Mouse (Mus musculus): ENCODE measurements around the gene Trpm3. TPM values are rescaled to one million over a fixed set of nuclear protein-coding genes. Genes with fewer than 3 reads are reported as not detected.
A peak's percentile ranks its signal among the peaks of the same experiment; 100 is the strongest.

Trpm3 gene
- polyA plus RNA-seq, 1 experiment from 2014 or later = 4.9 TPM

- DNase-seq (ENCODE audit: low spot score) (peak; percentile 36), ATAC-seq (replicated peaks; ENCODE audit: insufficient number of reproducible peaks, low FRiP score, low TSS enrichment, low read depth) (no peak)
- no peak overlapping the region for H3K4me2 ChIP-seq (ENCODE audit: low read depth, low read length)
- 15% methylated on average over 10 of the region's 10 CpGs for WGBS
- H3K9ac ChIP-seq (replicated peaks; ENCODE audit: low read length) = no peak overlapping the region
- H3K36me3 ChIP-seq (replicated peaks; ENCODE audit: control insufficient read depth, insufficient read depth, low read depth, low read length) = no peaks in the 10 kb centered on the region
- H3K4me3 ChIP-seq (ENCODE audit: low read depth, low read length) = no peak overlapping the region
- no peaks in the 10 kb centered on the region for H3K9me3 ChIP-seq (replicated peaks; ENCODE audit: control insufficient read depth, low read length)
- no peaks in the 10 kb centered on the region for H3K4me1 ChIP-seq (ENCODE audit: control insufficient read depth, insufficient read depth, low read length)
- H3K27me3 ChIP-seq (ENCODE audit: control insufficient read depth, insufficient read depth, low read length) = no peaks in the 10 kb centered on the region
- no peak overlapping the region for H3K27ac ChIP-seq (replicated peaks; ENCODE audit: low read depth, low read length)
Measured at GRCm38 (mm10) chr19:22635635-22636034, 496.8 kb downstream of the Trpm3 start.

- Histone ChIP-seq H3K27ac (replicated peaks; ENCODE audit: low read depth, low read length) (no peak overlapping the region), H3K4me2 (ENCODE audit: low read depth, low read length) (no peak overlapping the region), H3K4me1 (ENCODE audit: control insufficient read depth, insufficient read depth, low read length) (no peaks in the 10 kb centered on the region), H3K4me3 (ENCODE audit: low read depth, low read length) (no peak overlapping the region), H3K9ac (replicated peaks; ENCODE audit: low read length) (no peak overlapping the region), H3K27me3 (ENCODE audit: control insufficient read depth, insufficient read depth, low read length) (no peaks in the 10 kb centered on the region), H3K9me3 (replicated peaks; ENCODE audit: control insufficient read depth, low read length) (no peaks in the 10 kb centered on the region), H3K36me3 (replicated peaks; ENCODE audit: control insufficient read depth, insufficient read depth, low read depth, low read length) (no peaks in the 10 kb centered on the region)
- 88% methylated on average over 2 of the region's 2 CpGs for WGBS
- no peak for DNase-seq (ENCODE audit: low spot score)
- ATAC-seq (replicated peaks; ENCODE audit: insufficient number of reproducible peaks, low FRiP score, low TSS enrichment, low read depth) = no peak
Measured at GRCm38 (mm10) chr19:22637786-22638185, 498.9 kb downstream of the Trpm3 start.

- Histone ChIP-seq H3K9me3 (replicated peaks; ENCODE audit: control insufficient read depth, low read length) (no peaks in the 10 kb centered on the region), H3K36me3 (replicated peaks; ENCODE audit: control insufficient read depth, insufficient read depth, low read depth, low read length) (no peaks in the 10 kb centered on the region), H3K9ac (replicated peaks; ENCODE audit: low read length) (no peak overlapping the region), H3K4me3 (ENCODE audit: low read depth, low read length) (no peak overlapping the region), H3K27ac (replicated peaks; ENCODE audit: low read depth, low read length) (no peak overlapping the region), H3K27me3 (ENCODE audit: control insufficient read depth, insufficient read depth, low read length) (no peaks in the 10 kb centered on the region), H3K4me1 (ENCODE audit: control insufficient read depth, insufficient read depth, low read length) (no peaks in the 10 kb centered on the region), H3K4me2 (ENCODE audit: low read depth, low read length) (no peak overlapping the region)
- 85% methylated on average over 3 of the region's 3 CpGs for WGBS
- ATAC-seq (replicated peaks; ENCODE audit: insufficient number of reproducible peaks, low FRiP score, low TSS enrichment, low read depth) = no peak
- no peak for DNase-seq (ENCODE audit: low spot score)
Measured at GRCm38 (mm10) chr19:22638394-22638954, 499.6 kb downstream of the Trpm3 start.

GRCm38 (mm10) chr19:22642124-22642523 lies 503.3 kb downstream of the Trpm3 start:
- H3K27ac ChIP-seq (replicated peaks; ENCODE audit: low read depth, low read length) = no peak overlapping the region
- no peaks in the 10 kb centered on the region for H3K27me3 ChIP-seq (ENCODE audit: control insufficient read depth, insufficient read depth, low read length)
- DNase-seq (ENCODE audit: low spot score) (no peak), ATAC-seq (replicated peaks; ENCODE audit: insufficient number of reproducible peaks, low FRiP score, low TSS enrichment, low read depth) (no peak)
- no peak overlapping the region for H3K4me3 ChIP-seq (ENCODE audit: low read depth, low read length)
- no peaks in the 10 kb centered on the region for H3K36me3 ChIP-seq (replicated peaks; ENCODE audit: control insufficient read depth, insufficient read depth, low read depth, low read length)
- no peak overlapping the region for H3K9ac ChIP-seq (replicated peaks; ENCODE audit: low read length)
- no peaks in the 10 kb centered on the region for H3K9me3 ChIP-seq (replicated peaks; ENCODE audit: control insufficient read depth, low read length)
- WGBS = 35% methylated on average over 2 of the region's 2 CpGs
- no peaks in the 10 kb centered on the region for H3K4me1 ChIP-seq (ENCODE audit: control insufficient read depth, insufficient read depth, low read length)
- H3K4me2 ChIP-seq (ENCODE audit: low read depth, low read length) = no peak overlapping the region

GRCm38 (mm10) chr19:22656466-22657215 lies 517.8 kb downstream of the Trpm3 start:
- Histone ChIP-seq H3K27me3 (ENCODE audit: control insufficient read depth, insufficient read depth, low read length) (no peaks in the 10 kb centered on the region), H3K4me3 (ENCODE audit: low read depth, low read length) (no peak overlapping the region), H3K27ac (replicated peaks; ENCODE audit: low read depth, low read length) (no peak overlapping the region), H3K9me3 (replicated peaks; ENCODE audit: control insufficient read depth, low read length) (no peaks in the 10 kb centered on the region), H3K9ac (replicated peaks; ENCODE audit: low read length) (no peak overlapping the region), H3K36me3 (replicated peaks; ENCODE audit: control insufficient read depth, insufficient read depth, low read depth, low read length) (no peaks in the 10 kb centered on the region), H3K4me2 (ENCODE audit: low read depth, low read length) (no peak overlapping the region; the same call in 1 of the 2 replicates), H3K4me1 (ENCODE audit: control insufficient read depth, insufficient read depth, low read length) (no peaks in the 10 kb centered on the region)
- 62% methylated on average over 14 of the region's 14 CpGs for WGBS
- ATAC-seq (replicated peaks; ENCODE audit: insufficient number of reproducible peaks, low FRiP score, low TSS enrichment, low read depth) (no peak), DNase-seq (ENCODE audit: low spot score) (peak; percentile 14)

GRCm38 (mm10) chr19:22657251-22657650 lies 518.4 kb downstream of the Trpm3 start:
- Histone ChIP-seq H3K27me3 (ENCODE audit: control insufficient read depth, insufficient read depth, low read length) (no peaks in the 10 kb centered on the region), H3K4me2 (ENCODE audit: low read depth, low read length) (no peak overlapping the region), H3K9me3 (replicated peaks; ENCODE audit: control insufficient read depth, low read length) (no peaks in the 10 kb centered on the region), H3K27ac (replicated peaks; ENCODE audit: low read depth, low read length) (no peak overlapping the region), H3K9ac (replicated peaks; ENCODE audit: low read length) (no peak overlapping the region), H3K4me3 (ENCODE audit: low read depth, low read length) (no peak overlapping the region), H3K4me1 (ENCODE audit: control insufficient read depth, insufficient read depth, low read length) (no peaks in the 10 kb centered on the region), H3K36me3 (replicated peaks; ENCODE audit: control insufficient read depth, insufficient read depth, low read depth, low read length) (no peaks in the 10 kb centered on the region)
- WGBS = 25% methylated on average over 4 of the region's 4 CpGs
- peak; percentile 4 for DNase-seq (ENCODE audit: low spot score)
- ATAC-seq (replicated peaks; ENCODE audit: insufficient number of reproducible peaks, low FRiP score, low TSS enrichment, low read depth) = no peak

GRCm38 (mm10) chr19:22665401-22665800 lies 526.6 kb downstream of the Trpm3 start:
- Histone ChIP-seq H3K9ac (replicated peaks; ENCODE audit: low read length) (no peak overlapping the region), H3K9me3 (replicated peaks; ENCODE audit: control insufficient read depth, low read length) (no peaks in the 10 kb centered on the region), H3K36me3 (replicated peaks; ENCODE audit: control insufficient read depth, insufficient read depth, low read depth, low read length) (no peaks in the 10 kb centered on the region), H3K4me3 (ENCODE audit: low read depth, low read length) (no peak overlapping the region), H3K4me2 (ENCODE audit: low read depth, low read length) (no peak overlapping the region), H3K4me1 (ENCODE audit: control insufficient read depth, insufficient read depth, low read length) (no peaks in the 10 kb centered on the region), H3K27me3 (ENCODE audit: control insufficient read depth, insufficient read depth, low read length) (no peaks in the 10 kb centered on the region), H3K27ac (replicated peaks; ENCODE audit: low read depth, low read length) (no peak overlapping the region)
- WGBS = 86% methylated on average over 4 of the region's 4 CpGs
- no peak for ATAC-seq (replicated peaks; ENCODE audit: insufficient number of reproducible peaks, low FRiP score, low TSS enrichment, low read depth)
- no peak for DNase-seq (ENCODE audit: low spot score)

- Histone ChIP-seq H3K4me1 (ENCODE audit: control insufficient read depth, insufficient read depth, low read length) (no peaks in the 10 kb centered on the region), H3K4me3 (ENCODE audit: low read depth, low read length) (no peak overlapping the region), H3K9me3 (replicated peaks; ENCODE audit: control insufficient read depth, low read length) (no peaks in the 10 kb centered on the region), H3K4me2 (ENCODE audit: low read depth, low read length) (no peak overlapping the region), H3K9ac (replicated peaks; ENCODE audit: low read length) (no peak overlapping the region), H3K36me3 (replicated peaks; ENCODE audit: control insufficient read depth, insufficient read depth, low read depth, low read length) (no peaks in the 10 kb centered on the region), H3K27me3 (ENCODE audit: control insufficient read depth, insufficient read depth, low read length) (no peaks in the 10 kb centered on the region), H3K27ac (replicated peaks; ENCODE audit: low read depth, low read length) (no peak overlapping the region)
- WGBS = 82% methylated on average over 8 of the region's 8 CpGs
- DNase-seq (ENCODE audit: low spot score) (no peak), ATAC-seq (replicated peaks; ENCODE audit: insufficient number of reproducible peaks, low FRiP score, low TSS enrichment, low read depth) (no peak)
Measured at GRCm38 (mm10) chr19:22670222-22670621, 531.4 kb downstream of the Trpm3 start.

Measured in embryonic facial prominence, embryonic 11.5 days (tissue).